Mouse (Mus musculus): ENCODE measurements around the gene Tmem132d.
A peak's percentile ranks its signal among the peaks of the same experiment; 100 is the strongest.

Gene Tmem132d

DNA sequence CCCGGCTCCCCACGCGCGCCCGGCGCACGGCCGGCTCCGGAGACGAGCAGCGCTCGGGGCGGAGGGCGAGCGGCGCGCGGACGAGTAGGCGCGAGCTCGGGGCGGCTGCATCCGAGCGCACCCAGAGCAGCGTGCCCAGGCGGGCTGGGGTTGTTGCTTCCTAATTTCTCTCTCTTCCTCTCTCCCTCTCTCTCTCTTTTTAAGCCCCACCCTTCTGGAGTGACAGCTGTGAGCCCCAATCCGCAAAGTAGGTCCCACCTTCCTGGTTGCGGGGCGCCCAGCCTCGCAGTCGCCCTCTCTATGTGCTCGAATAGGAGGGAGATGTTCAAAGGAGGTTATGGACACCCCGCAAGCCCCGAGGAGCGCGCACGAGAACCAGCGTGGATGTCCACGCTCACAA is at the start of gene Tmem132d:
Gene Tmem132d (minus strand): TSS at position 162 of the 400 bp plus-strand sequence.
- DNase-seq (ENCODE audit: low read depth, low spot score) = no peak

DNA sequence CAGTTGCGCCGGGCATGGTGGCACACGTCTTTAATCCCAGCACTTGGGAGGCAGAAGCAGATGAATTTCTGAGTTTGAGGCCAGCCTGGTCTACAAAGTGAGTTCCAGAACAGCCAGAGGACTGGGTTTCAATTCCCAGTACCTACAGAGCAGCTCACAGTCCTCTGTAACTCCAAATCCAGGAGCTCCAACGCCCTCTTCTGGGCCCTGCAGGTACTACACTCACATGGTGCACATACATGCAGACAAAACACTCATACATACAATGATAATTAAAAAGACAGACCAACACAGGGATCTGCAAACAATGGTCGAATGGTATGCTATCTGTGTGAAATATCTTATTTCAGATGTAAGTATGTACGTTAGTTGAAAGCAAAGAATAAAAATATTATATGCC is 47.9 kb upstream of the Tmem132d start:
- no peak for DNase-seq (ENCODE audit: low read depth, low spot score)

DNA sequence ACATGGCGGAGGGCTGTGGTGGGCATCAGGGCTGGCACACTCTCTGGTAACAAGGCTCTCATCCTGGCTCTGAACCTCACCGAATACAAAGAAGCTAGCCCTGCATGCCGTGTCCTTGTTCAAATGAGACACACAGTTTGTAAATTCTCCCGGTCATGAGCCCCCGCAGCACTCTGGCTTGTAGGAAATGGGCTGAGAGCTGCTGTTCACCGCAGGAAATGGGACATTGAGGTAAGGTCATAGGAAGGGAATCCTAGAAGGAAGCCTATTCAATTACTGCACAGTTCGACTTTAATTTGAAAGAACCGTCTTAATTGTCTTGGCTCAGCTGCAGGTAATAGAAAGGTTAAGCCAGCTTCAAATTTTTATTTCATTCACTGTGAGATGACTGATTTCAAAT is 42.5 kb upstream of the Tmem132d start:
- DNase-seq (ENCODE audit: low read depth, low spot score) = no peak

DNA sequence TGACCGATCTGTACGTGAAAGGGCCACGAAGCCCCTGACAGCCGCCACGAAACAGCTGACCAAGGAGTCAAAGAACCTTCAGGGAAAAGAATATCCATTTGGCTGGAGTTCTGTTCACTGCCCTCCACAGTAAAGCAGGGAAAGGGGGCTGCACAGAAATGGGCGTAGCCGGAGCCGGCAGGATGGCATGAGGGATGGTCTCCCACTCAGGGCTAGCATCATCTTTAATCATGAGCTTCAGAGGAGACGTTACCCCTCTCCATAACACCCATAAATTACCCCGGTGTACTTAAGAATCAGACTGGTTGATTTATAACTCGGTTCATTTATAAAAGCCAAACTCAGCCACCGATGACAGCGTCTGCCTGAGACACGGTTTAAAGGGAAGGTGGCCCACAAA is 36.9 kb upstream of the Tmem132d start:
- no peak for DNase-seq (ENCODE audit: low read depth, low spot score)

DNA sequence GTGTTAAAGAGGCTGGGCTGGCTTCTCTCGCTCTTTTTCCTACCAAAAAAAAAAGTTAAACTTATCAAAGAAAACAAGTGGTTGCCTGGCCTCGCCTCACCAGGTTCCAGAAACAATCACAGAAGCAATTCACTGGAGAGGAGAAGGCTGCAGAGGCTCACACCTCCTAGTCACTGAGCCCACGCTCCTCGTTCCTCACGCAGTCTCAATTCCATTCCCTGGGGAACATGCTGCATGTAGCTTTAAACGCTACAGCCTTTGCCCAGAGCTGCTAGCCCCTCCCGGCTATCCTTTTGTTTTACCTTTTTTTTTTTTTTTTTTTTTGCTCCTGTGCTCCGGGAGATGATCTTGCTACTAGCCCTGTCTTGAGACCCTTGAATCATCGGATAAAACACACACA is 31.6 kb upstream of the Tmem132d start:
- DNase-seq (ENCODE audit: low read depth, low spot score) = no peak

DNA sequence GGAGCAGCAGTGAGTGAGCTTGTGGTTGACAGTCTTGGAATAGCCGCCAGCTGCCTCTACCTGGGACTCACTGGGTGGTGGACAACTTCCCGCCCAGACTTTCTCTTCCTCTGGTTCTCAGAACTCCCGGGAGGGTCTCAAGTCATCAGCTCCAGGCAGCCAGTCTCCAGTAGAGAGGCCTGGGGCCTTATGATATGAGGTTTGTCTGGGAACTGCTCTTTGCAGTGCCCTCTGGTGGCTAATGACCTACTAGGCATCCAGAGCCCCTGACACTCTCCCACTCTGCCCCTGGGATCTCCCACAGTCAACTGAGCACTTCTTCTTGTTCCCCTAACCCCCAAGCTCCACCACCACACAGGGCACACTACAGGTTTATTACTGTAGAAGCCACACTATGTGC is 27.7 kb upstream of the Tmem132d start:
- no peak for DNase-seq (ENCODE audit: low read depth, low spot score)

DNA sequence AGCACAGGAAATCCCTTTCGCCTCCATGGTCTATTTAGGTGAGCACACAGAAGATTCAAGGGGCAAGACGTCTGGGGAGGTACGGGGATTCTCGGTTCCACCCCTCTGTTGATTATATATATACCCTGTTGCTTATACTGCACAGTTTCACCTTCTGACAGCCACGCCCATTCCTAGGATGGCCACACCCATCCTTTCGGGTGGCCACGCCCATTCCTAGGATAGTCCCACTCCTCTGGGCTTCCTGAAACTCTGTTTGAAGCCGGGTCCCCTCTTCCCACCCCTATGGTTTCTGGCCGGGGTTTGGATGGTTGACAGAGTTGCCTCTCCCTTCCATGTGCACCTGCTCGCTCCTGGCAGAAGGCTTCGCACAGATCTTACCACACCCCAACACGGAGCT is 22.9 kb upstream of the Tmem132d start:
- DNase-seq (ENCODE audit: low read depth, low spot score) = no peak

DNA sequence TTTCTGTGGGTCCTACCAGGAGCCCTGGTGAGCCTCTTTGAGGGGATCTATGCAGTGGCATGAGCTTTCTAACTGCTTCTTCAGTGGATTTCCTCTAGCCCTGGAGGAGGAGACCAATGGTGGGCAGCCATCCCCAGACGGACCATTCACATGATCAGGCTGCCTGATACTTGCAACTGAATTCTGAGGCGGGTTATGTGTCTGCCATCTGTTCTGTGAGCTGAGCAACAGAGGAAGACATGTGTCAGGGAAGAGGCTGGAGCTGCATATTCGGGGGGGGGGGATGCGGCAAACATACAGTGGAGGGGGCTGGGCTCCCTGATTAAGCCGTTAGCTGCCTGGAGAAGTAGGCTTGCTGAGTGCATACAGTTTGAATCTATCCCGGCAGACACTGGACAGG is 19.3 kb upstream of the Tmem132d start:
- DNase-seq (ENCODE audit: low read depth, low spot score) = no peak

DNA sequence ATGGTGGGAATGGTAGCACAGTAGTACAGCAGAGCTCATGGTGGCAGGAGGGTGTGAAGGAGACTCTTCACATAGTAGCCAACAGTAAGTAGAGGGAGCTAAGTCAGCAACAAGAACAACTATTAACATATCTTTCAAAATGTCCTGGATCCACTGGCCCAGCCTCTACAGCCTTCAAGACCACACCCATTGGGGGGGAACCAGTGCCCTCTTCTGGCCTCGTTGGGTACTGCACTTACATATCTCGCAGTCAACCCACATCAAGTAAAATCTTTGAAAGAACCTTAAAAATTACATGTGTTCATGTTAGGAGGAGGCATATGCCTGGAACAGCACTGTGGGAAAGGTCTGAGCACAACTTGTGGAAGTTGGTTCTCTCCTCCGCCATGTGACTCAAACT is 17.9 kb upstream of the Tmem132d start:
- no peak for DNase-seq (ENCODE audit: low read depth, low spot score)

DNA sequence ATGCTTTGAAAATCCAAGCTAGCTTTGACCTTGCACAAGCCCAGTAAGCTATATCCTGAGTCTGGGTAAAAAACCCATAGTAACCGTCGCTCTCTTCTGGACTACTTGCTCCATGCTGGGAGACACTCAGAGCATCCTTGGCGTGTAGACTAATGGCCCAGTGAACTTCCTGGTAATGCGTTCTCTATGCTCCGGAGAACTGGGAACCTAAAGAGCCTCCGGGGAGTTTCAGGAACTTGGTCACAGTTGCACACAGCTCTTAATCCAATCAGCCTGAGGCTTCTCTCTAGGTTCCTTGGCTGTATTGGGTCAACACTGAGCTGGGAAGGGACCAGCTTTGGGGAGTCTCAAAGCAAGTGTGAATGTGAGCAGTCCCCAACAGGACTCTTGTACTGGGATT is 12.0 kb upstream of the Tmem132d start:
- no peak for DNase-seq (ENCODE audit: low read depth, low spot score)

DNA sequence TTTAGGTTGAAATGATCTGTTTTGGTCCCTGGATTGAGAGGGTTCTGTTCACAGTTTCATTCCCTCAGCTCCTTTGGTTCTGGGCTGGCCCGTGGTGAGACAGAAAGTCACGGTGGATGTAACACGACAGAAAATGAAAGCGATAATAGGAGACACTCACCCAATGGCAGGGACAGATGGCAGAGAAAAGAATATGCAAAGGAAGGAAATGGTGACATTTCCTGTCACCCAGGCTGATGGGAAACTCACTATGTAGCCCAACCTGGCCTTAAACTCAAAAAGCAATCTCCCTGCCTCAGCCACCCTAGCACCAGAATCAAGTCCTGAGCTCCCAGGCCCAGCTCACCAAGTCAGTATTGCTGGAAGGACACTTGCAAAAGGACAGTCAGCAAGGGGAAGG is 11.0 kb upstream of the Tmem132d start:
- no peak for DNase-seq (ENCODE audit: low read depth, low spot score)

DNA sequence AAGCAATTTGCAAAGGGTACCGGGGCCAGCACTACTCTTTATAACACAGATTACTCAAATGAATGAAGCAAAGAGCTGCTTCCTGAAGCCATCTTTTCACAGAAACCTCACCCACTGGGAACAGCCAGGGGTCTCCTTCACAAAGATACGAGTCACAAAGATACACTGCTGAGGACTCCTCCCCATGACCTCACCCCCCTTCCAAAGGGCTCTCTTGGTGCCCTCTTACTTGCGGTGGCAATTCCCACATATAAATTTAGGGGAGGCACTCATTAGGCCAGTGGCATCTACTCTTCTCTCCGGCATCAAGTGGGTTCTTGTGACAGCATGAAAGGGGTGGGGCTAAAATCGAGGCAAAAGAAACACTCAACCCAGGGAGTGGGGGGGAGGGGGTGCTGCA is 8.2 kb upstream of the Tmem132d start:
- no peak for DNase-seq (ENCODE audit: low read depth, low spot score)

DNA sequence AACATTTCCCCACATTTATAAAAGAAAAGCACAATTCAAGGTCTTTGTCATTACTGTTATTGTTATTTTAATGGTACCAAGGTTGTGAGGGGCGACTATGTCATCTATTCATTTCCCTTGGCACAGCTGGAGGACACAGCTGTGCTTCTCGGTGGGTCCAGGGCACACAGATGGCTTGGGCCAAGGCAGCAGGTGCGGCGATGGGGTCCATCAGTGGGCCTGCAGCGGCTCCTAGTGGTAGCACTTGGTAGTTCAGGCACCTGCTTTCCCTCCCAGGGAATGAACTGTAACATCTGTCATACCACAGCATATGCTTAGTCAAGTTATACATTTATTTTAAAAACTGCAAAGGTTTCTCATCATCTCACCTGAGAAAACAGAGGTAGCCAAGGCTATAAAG is 7.0 kb upstream of the Tmem132d start:
- DNase-seq (ENCODE audit: low read depth, low spot score) = peak; percentile 37

DNA sequence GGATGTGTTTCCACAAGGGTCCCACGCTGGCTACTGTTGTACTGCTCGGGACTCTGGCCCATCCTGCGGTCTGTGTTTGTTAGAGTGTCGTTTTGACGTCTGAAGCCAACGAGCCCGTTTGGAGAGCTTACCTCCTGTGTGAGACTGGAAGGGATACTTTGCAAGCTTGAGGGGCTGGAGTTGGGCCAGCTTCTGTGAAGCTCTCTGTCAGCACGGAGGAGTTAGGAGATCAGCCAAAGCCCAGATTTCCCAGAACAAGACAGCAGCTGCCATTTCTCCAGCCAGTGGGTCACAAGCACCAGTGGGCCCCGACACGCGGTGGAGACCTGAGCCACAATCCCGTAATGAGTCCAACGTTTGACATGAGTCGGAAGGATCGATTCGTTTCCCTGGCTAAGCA is 5.2 kb upstream of the Tmem132d start:
- DNase-seq (ENCODE audit: low read depth, low spot score) = no peak

DNA sequence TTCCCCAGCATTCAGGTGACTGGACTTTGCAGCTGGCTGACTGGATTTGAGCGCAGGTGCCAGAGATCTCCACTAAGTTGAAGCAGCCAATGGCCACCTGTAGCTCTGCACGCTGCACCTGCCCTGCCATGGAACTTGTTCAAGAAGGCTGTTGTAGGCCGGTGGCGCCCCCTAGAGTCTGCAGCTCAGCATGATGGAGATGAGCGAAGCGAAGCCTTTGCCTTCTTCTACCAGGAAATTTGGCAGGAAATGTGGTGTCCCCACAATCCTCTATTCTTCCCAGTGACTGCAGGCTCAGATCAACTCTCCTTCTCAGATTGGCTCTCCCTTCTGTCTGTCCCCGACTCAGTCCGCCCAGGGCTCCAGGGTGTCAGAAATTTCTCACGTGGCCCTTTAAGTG is 4.0 kb upstream of the Tmem132d start:
- DNase-seq (ENCODE audit: low read depth, low spot score) = peak; percentile 54

DNA sequence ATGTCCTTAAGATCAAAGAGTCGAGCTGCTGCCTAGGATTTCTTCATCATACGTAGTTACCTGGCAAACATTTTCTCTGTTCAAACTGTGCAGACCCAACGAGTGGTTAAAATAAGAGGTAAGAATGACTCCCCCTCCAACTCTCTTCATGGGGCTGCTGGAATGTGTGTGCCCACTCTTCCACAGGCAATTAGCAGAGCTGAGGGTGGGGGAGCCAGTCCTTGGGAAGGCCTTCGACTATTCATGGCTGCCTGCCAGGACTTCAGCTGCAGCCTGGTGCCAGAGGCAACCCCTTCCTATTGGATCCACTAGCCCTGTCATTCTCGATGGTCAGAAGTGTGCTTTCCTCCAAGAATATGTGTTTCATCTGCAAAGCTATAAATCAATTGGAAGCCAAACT is 2.8 kb upstream of the Tmem132d start:
- no peak for DNase-seq (ENCODE audit: low read depth, low spot score)

DNA sequence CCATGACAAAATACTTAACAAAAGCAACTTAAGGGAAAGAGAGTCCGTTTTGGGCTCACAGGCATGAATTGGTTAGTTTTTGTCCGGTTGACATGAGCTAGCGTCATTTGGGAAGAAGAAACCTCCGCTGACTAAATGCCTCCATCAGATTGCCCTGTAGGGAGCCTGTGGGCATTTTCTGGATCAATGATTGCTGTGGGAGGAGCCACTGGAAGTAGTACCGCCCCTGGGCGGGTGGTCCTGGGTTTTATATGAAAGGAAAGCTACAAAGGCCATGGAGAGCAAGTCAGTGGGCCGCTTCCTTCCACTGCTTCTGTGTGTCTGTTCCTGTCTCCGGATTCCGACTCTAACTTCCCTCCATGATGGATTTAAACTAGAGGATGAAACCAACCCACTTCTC is 909 bp upstream of the Tmem132d start:
- DNase-seq (ENCODE audit: low read depth, low spot score) = no peak

DNA sequence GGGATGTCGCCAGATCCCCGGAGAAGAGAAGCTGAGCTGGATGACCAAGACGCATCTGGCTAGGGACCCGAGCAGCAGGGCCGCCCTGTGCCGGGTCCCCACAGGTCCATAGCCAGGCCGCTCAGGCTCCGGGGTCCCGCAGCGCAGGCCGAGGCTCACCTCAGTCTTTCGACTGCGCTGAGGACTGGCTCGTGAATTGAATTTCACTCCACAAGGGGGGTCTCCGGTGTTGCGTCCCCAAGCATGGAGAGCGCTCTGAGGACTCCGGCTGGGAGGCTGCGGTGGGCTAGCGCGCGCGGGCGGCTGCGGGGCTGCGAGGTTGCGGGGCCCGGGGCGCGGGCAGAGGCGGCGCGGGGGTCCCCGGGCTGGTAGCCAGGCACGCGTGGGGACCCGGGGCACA is 455 bp downstream of the Tmem132d start:
- DNase-seq (ENCODE audit: low read depth, low spot score) = no peak

DNA sequence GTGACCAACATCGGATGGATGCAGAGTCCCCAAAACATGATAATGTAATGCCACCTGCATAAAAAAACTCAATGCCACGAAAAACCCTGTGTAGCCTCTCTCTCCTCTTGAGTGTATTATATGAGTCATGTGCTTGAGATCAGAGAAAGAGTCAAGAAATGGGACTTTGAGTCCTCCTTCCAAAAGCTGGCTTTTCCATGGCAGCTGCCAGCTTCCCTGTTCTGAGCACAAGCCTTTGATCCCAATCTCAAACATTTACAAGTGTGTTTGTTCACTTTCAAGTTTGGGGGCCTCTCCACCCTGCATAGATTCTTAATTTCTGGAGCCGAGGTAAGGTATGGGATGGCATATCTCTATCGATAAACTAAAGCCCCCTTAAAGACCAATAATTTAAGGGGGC is 8.2 kb downstream of the Tmem132d start:
- DNase-seq (ENCODE audit: low read depth, low spot score) = no peak

DNA sequence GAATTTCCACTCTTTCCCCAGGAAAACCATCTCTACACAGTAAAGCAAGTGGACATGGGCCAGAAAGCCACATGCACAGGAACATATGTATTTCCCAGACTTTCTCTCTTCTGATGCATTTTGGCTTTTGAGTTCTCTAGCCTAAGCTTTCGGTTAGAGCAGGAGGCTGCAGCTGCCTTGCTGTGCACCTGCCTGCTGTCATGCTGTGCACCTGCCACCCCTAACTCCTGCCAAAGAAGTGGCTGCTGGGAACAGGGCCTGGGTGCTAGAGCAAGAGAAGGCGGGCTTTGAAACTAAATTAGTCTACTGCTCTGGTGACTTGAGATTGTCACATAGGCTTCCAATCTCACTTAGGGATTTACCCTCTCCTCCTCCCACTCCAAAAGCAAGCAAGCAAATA is 8.7 kb downstream of the Tmem132d start:
- DNase-seq (ENCODE audit: low read depth, low spot score) = no peak

DNA sequence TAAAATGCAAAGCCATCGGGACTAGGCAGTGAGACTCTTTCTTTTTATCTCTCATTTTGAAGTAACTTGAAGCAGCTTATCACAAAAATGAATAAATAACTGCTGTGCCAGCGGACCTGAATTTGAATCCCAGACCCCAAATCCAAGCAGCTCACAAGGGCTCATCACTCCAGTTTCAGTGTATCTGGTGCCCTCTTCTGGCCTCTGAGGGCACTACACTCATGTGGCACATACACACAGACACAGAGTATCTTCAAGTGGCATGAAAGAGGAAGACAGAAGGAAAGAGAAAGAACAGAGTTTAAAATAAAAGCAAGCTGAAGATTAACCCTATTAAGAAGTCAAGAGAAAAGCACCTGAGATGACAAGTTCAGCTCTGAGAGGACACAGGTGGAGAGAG is 10.8 kb downstream of the Tmem132d start:
- no peak for DNase-seq (ENCODE audit: low read depth, low spot score)

DNA sequence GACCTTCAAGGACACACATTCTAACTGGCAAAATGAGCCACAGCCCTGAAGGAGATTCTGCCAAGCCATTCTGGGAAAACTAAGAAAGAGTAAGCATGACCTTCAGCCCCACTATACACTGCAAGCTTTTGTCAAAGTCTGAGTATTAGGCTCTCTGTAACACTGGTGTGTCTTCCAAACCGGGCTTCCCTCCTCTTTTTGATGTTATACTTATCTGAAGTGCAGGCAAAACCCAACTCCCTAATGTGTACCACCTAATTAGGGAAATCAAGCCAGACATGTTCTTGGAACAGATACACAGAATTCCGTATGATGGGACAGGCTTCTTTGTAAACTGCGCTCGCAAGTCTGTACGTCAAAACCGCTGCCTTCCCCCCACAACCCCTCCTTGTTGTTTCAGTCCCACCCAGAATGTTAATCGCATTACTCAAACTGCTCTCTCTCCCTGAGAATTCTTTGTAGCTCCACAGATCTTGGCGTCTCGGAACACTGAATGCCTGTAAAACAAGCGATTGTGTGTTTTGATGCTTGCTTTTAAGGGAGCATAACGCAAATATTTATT is 14.6 kb downstream of the Tmem132d start:
- no peak for DNase-seq (ENCODE audit: low read depth, low spot score)

DNA sequence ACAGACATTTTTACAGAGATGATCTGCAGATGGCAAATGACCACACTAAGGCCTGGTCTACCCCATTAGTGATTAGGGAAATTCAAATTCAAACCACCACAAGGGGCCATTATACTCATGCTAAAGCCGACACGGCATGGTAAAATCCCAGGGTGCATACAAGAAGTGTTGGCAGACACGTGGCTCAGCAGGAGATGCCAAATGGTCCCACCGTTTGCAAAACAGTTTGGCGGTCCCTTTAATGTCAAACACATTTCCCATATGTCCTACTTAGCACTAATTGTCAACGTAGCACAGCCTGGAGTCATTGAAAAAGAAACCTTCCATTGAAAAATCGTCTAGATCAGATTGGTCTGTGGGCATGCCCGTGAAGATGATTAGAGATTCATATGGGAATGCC is 18.8 kb downstream of the Tmem132d start:
- DNase-seq (ENCODE audit: low read depth, low spot score) = no peak

DNA sequence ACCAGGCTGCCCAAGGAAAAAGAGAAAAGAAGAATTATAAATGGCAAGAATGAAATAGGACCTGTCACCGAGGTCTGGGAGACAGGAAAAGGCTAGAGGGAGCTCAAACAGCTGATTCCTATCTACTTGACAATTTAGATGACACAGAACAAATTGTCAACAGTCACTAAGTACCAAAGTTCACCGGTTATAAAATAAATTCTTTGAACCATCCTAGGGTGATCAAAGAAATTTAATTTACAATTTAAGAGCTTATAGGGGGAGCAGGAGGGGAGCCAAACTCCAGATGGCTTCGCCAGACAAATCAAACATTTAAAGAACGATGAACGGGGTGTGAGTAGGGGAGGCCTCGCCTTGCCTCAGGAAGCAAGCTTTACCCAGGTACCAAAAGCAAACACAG is 20.6 kb downstream of the Tmem132d start:
- no peak for DNase-seq (ENCODE audit: low read depth, low spot score)

DNA sequence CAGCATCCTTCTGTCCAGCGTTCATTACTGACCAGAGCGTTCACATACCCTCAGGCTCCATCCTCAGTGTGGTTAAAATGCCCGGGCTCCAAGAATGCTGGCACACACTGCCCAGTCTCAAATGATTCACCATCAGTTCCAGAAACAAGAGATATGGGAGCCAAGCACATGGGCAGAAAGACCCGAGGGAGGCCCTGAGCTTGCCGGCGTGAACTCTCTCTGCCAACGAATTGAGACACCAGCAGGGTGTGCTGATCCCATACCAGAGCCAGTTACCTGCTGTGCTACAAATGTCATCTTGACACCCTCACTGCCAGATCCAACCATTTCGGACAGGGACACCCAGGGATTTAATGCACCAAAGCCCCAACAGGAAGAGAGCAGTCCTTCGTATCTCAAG is 25.3 kb downstream of the Tmem132d start:
- no peak for DNase-seq (ENCODE audit: low read depth, low spot score)

Data from embryo, embryonic 11.5 days (tissue).